Mouse (Mus musculus): ENCODE measurements at regions not wholly inside any gene's neighbourhood (a gene's known extent, or its start where the extent isn't known, plus 50 kb on each side); places are given as distances from the start of the nearest gene placed in this dataset.

DNA sequence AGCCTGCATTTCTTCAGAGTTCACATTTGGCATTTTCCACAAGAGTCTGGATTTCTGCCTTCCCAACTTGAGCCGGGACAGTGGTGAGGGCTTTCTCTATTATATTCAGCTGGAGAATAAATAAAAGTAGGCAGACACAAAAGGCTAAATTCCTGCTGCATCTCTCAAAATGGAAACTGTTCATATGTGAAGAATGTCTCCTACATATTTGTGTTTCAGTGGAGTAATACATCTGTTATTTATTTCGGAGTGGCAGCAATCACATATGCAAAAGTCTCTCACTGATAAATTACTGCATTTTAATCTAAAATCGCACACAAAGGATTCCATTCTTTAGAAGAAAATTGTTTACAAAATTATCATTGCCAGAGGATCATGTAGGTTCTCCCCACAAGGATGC is 230.9 kb upstream of the Tank start:
- ATAC-seq, result no peak

DNA sequence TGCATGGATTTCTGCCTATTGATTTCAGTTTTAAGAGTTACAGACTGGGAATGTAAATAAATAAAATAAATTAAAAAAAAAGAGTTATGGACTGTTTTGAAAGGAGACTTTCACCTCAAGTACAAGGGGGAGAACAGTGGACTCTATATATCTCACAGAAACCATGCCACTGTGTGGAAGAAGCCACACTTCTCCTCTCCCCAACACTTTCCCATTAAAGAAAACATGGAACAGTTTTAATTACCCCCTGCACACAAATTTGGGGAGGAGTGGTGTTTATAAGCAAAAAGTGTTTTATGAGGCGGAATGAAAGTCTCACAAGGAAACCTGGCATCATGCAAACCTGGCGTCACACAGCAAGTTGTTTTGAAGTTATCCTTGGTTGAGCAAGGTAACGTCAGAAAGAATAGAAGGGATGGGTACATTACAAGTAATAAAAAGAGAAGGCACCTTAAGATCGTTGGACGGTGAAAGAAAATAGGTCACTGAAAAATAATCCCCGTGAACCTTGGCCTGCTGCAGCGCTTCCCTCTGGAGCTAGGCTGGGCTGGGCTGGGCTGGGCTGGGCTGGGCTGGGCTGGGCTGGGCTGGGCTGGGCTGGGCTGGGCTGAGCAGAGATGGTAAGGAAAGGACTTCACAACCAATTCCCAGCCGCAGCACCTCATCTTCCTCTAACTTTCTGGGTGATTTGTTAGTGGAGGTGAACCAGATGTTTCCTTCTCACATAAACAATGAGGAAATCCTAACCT is 232.2 kb upstream of the Tank start:
- ATAC-seq, result no peak

DNA sequence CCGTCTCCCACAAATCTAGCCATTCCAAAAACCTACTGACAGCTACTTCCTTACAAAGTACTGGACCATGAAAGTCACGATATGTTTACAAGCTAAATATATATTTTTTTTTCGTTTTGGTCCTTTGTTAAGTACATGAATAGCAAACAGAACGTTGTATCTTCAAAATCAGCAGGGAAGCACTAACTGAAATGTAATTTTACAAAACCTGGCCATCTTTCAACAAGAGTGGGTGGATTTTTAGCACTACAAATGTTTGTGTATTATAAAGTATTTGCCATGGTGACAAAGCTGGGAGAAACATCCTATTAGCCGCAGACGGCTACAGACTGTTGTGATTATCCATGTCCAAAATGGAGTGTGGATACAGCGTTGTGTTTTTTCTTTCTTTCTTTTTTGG is 233.1 kb upstream of the Tank start:
- no peak for ATAC-seq

DNA sequence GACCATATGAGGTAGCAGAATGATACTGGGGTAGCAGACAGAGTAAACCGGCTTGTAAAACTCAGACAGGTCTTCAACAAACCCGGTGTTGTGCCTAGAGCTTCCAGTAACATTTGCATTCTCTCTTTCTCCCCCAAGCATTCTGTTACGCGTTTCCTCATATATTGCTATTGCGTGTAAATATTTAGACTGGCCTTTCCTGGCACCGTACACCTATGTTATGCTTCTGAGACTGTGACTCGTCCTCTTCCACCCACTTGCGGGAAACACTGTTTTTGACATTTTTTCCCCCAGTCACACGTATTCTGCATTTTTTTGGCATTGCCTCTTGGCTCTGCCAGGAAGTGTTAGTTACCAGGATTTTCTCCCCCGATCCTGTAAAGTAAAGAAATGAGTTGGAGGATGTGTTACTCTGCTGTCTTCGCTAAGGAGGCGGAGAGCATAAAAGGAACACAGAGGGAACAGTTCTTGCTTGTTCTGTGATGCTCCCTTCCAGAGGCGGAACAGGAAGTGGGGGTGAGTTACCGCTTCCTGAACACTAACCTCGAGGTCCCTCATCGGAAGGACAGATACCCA is 233.7 kb upstream of the Tank start:
- no peak for ATAC-seq

DNA sequence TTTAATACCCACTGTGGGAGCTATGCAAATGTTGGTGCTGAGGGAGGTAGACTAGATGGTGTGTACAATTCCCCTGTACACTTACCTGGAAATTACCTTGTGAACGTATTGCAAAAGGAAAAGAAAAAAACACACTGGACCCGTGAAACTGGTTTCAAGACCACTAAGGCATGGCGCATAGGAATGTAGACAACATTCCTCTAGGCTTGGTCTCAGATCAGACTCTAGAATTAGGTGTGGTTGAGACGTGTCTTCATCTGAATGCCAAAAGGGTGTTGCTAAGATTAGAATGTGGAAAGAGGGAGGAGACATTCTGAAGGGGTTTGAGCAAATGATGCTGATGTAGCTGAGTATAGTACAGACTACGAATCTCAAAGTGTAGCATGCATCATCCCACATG is 237.1 kb upstream of the Tank start:
- ATAC-seq, result no peak

DNA sequence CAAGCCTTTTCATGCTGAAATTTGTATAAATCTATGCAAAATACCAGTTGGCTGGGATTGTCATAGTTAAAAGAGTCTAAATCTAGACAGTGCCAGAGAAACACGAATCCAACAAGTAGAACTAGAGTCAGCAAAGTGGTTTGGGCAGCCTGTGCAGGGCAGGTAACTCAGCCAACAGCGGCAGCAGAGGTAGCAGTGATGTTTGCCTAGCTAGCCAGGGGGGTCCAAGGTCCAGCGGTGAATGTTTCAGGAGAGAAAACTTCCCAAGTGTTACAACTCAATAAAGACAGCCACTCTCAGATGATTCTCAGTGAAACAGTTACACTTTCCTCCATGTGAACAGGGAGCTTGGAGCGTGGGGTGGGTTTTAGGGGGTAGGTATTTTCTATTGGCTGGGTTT is 259.2 kb upstream of the Tank start:
- ATAC-seq, result no peak

DNA sequence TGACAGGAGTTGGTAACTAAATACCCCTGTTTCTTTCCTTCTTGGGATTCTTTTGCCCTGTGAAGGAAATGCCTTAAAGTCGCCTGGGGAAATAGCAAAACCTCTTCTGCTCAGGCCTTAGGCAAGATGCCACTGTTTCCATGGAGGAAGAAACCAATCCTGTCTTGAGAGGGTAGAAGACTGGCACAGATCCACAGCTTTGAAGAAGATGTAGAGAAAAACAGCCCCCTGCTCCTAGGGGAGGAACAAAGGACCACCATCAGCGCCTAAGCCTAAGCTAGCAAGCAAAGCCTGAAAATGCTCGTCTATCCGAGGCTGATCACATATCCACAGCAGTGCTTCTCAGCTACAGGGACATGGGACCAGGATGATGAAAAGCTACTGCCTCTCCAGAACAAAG is 268.0 kb upstream of the Tank start:
- ATAC-seq, result no peak

DNA sequence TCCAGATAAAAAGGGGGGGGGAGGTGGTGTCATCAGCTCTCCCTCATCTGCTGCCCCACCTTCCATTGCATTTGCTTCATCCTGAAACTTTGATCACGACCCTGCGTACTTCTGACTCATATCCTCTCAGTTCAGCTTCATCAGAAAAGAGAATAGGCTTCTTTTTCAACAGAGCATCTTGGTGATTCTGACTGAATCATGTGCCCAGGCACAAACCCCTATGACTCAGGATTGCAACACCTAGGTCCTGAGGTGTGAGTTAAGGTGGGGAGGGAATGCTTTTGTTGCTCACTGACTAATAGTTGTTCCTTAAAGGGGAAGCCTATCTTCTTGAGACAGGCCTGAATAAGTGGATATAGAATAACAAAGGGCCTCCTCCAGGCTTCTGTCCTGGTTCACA is 269.2 kb upstream of the Tank start:
- ATAC-seq, result no peak

DNA sequence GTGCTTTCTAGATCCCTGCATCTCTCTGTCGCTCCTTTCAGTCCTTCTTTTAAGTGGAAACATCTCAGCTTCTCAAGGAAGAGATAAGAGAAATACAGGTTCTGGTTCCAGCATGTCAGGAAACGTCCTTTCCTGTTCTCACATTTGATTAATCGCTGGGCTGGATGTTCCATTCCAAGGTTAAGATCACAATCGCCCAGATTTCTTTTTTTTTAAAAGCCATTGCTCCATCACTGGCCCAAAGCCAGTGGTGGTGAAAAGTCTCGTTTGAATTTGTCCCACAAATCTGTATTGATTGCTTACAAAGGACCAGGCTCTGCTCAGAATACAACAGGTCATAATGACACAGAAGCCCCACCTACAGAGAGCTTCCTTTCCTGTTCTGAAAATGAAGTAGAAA is 281.2 kb upstream of the Tank start:
- ATAC-seq, result no peak

DNA sequence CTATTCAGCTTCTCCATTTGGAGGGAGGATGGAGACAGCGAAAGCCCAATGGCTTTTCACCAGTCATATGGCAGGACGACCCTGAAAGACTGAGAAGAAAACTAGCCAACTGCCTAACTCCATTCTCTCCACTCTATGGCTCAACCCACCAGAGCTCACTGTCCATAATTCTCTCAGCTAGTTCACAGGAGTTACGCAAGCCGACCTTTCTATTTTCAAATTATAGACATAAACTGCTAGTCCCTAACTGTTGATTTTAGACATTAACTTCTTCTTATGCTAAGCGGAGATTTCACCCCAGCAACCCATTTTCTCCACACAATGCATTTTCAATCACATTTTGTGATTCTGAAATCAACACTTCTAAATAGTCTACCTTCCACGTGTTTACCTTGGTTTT is 281.8 kb upstream of the Tank start:
- no peak for ATAC-seq

DNA sequence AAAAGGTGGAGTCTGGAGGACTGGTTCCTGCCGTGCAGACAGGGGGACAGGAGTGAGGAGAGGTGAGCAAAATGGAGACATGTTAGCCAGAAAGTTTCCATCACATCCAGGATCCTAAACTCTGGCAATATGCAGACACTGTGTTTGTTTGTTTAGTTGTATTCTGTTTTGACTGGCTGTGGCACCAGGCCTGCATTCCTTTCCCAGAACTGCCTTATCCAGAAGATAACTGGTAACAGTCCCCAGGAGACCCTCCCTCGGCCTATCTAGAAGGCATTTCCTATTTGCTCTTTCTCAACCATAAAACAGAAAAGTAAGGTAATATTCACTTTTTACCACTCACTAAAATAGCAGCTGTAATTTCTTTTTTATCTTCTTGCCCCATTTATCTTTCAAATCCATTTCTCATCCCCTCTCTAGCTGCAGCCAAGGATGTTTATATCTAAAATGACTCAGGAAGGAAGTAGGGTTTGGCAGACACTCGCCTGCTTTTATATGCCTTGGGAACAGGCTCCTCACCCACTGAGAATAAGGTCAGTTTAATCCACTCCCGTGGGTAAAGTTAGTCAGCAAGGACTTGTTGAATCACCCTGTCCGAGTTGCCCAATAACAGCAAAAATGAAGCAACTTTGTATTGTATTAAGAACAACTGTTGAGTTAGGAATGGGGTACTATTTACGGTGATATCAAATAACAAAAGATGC is 283.0 kb upstream of the Tank start:
- ATAC-seq, result no peak

DNA sequence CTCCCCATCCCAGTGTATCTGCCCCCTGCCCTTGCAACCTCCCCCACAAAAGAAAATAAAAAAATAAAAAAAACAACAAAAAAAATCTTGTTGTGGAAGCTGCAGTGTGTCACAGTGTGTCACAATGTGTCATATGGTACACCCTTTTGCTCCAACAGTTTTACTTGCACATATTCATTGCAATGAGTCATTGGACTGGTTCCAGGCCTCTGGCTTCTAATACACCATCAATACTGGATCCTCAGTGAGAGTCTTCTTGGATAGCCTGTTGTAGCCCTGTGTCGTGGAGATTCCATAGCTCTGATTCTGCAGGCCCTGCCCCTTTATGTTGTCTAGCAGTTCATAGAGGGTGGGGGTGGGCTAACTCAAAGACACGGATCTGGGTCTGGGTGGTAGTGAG is 290.1 kb upstream of the Tank start:
- ATAC-seq, result no peak

DNA sequence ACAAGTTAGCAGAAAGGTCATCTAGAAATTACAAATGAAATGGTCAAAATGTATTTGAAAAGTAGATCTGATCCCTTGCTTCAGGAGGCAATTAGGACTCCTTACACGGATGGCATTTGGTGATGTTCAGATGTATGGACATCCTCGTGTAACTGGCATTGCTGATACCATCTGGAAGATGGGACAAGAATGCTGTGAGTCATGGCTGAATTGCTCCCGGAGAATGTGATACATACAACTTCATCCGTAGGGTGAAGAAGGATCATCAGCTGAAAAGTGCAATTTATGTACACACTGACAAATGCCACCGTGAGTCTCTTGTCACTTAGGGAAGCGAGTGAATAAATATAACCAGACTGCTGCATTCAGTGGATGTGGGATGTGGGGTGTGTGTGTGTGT is 293.7 kb upstream of the Tank start:
- ATAC-seq, result no peak

DNA sequence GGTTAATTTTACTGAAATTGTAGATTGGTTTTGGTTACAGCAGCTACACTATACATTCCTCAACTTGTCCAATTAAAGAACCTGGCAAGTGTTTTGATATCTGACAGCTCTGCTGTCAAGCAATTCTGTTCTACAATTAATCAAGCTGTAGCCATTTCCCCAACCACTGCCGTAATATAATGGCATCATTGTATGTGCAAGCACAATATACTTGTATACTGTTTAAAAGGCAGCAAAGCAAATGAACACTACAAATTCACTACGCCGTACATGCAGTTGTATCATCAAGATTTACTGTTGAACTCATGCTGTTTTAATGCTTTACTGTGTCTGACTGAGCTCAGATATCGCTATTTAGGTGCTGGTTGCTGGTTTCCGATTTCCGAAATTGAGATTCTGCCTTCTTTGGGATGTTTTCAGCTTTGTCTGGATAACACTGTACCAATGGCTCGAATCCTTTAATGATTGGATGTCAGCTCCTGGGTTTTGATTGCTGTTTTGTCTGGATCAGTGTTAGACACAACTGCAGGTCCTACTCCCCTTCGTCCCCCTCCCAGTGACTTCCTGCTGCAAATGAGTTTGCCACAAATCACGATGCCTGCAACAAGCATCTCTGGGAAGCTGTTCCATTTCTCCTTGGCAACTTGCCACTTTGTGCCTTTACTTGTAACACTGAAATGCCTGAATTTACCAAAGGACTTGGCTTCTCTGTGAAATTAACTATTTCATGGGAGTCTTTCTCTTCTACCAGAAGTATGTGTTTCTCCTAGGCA is 294.4 kb upstream of the Tank start:
- no peak for ATAC-seq

DNA sequence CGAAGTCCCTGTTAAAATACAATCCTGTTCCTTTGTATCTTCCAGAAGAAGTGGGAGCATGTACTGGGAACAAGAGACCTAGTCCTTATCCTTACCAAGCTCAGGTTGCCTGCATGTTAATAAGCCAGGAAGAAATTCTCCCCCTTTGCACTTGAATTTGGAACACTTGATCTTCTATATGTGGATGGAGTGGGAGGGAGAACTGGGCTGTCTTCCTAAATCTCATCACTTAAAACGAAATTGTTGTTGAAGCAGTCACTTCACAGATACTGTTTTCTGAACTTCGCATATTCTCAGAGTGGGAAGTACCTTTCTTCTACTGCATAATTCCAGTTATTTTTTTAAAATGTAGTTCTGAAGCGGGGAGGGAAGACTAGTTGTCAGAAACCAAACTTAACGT is 305.7 kb upstream of the Tank start:
- ATAC-seq, result no peak

DNA sequence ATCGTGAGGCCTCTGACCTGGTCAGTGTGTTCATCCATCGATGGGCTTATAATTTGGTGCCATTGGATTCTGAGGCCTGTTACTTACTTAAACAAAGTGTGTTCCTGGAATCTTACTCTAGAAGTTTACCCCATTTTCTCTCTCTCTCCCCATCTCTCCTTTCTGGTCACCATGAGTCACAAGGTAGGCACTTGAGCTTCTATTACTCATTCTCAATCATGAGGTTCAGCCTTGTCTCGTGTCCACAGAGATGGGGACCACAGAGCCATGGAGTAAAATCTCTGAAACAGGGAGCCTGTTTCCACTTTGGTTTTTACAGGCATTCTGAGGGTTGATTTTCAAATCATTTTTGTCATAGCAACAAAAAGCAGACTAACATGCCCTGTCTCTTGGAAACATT is 304.7 kb upstream of the Rbms1 start:
- no peak for ATAC-seq

DNA sequence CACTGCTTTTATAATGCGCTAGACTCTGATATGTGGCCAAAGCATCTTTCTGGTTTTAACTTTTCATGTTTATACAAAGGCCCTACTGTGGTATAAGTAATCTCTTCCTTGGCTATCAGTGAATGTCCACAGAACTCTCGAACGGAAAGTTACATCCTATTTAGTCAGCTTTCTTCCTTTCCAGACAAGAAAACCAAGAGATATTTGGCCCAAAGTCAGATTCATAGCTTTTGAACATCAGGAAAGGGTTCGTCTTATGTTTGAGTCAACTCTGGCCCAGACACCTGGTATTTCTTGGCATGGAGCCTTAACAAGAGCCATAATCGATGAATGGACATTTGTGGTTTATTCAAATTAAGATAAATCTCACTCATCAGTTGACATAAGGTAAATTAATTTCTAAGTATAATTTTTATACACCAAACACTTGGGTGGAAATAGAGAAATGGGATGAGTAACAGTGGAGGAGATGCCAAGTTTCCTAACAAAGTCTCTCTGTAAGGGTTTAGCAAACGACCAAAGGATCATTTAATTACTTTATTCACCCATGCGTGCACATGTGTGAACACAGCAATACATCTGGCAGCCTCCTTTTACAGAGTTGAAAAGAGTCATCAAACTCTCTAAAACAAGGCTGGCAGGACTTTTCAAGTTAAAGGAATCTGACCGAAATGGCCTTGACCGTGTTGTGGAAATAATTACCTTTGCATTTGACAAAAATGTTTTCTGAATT is 287.2 kb upstream of the Rbms1 start:
- ATAC-seq, result no peak

DNA sequence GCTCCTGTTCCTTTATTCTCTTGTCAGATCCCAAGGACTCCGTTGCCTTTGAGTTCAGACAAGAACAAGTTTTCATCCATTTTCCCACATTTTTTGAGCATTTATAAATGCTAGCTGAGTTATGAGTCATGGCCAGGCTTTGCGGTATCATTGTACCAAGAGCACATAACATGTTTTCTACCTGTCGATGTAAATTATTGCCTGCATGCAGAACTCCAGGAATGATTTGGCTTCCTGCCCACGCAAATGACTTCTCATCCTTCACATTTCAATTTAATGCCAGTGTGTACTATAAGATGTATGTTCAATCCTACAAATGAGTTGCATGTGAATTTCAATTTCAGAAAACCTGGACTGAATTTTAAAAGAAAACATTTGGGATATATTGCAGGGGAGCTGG is 285.0 kb upstream of the Rbms1 start:
- ATAC-seq, result no peak

DNA sequence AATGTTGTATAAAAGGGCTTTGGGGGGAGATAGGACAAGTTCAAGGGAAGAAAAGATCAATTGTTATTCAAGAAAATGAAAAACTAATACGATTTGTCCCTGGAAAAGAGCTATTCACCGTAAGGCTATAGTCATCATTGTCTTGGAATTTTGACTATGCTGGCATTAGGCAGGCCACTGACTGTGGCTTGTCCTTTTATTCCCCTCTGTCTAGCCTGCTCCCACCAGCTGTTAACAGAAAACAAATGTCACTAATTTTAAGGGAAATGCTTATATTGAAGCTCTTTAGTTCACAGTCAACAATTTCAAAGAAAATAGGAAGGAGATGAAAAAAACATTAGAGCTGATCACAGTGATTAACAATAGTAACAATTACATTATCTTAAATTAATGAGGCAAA is 284.3 kb upstream of the Rbms1 start:
- ATAC-seq, result no peak

DNA sequence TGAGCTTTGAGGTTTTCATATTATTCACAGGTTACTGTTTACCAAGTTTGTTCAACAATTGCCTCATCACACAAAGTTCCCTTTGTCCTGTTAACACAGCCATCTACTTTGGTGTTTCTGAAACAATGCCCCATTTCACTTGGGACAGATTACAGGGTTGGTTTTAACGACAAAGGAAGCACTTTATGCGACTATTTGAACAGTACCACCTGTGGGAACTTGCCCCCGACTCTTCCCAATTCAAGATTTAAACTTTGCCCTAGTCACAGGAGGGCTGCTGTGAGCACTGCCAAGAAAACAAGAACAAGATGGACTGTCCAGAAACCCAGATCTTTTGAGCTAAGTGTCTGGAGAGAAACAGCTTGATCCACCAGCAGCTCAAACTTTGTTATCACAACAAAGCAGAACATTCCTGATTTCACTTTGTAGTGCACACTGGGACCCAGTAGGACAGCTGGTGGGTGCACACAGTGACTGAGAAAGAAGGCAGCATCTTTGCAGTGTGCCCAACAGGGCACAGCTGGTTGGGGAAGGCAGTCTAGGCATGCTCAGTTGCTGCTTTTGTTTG is 283.8 kb upstream of the Rbms1 start:
- ATAC-seq, result no peak

DNA sequence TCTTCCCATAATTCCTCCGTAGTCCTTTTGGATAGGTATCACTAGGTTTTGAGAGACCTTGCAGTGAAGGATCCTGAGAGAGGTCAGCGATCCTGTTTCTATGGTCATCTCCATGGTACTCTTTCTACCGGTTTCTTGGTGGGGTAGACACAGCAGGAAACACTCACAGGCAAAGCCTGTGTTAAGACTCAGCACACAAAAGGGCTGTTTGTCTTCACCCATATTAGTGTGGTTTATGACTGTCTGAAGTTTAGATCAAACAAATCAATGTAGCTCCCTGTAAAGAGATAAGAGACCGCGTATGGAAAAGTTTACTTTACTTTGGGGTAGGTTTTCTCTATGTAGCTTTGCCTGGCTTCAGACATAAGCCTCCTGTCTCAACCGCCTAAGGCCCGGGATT is 282.5 kb upstream of the Rbms1 start:
- ATAC-seq, result no peak

DNA sequence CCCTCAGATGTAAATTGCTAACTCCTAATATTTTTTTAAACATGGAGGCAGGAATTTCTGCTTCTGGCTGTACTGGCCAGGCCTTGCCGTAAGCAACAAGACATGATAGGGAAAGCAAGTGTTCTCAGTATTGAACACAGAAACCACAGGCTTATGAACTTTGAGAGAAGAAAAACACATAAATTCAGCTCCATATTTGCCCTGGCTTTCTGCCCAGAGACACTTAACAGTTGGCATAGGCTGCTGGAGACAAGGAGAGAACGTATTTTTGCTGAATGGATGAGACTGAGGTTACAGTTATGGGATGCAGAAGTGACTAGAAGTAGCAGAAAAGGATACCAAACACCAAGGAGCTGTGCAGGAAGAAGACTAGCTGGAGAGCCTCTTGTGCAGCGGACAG is 258.7 kb upstream of the Rbms1 start:
- no peak for ATAC-seq

DNA sequence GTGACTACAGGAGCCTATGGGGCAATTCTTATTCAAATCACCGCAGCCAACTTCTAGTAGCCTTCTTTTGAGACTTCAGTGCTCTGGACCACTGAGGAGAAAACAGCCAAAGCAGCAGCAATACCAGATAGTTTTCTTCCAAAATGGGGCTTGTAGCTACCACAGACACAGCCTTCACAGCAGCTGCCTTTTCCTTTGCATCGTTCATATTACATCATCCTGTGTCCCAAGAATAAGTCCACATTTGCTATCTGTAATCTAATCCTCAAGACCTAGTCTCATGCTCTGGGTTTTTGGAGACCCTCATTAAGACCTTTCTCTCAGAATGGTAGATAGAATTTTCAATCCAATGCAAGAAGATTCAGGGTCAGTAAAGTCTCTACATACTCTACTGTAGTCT is 258.2 kb upstream of the Rbms1 start:
- ATAC-seq, result no peak

Measured in activated CD4-positive, CD25-positive, alpha-beta regulatory T cell, adult 4 months (primary cell).